Mouse (Mus musculus): Measurements from ENCODE around the gene Gsx1. TPM values are rescaled to one million over a fixed set of nuclear protein-coding genes. Genes with fewer than 3 reads are reported as not detected.

Gsx1 gene
- 0.42 TPM for polyA plus RNA-seq (2015; fragmentation: Illumina TruSeq; extraction: RNeasy Lipid Tissue Mini Kit (QIAGEN cat#74804); ENCODE audit: low read depth, low replicate concordance)

GRCm38 (mm10) chr5:147188571-147188975, at the start of gene Gsx1:
Gene Gsx1, plus strand, starts transcription at chr5:147188696.

Other genes starting within 250 kb of the Gsx1 start
- gene Gtf3a, start 240.0 kb upstream of the Gsx1 start, polyA plus RNA-seq (2015; fragmentation: Illumina TruSeq; extraction: RNeasy Lipid Tissue Mini Kit (QIAGEN cat#74804); ENCODE audit: low read depth, low replicate concordance) = 49.1 TPM
- gene Mtif3, start 224.9 kb upstream of the Gsx1 start, polyA plus RNA-seq (2015; fragmentation: Illumina TruSeq; extraction: RNeasy Lipid Tissue Mini Kit (QIAGEN cat#74804); ENCODE audit: low read depth, low replicate concordance) = 27.1 TPM
- gene Lnx2, start 112.1 kb upstream of the Gsx1 start, polyA plus RNA-seq (2015; fragmentation: Illumina TruSeq; extraction: RNeasy Lipid Tissue Mini Kit (QIAGEN cat#74804); ENCODE audit: low read depth, low replicate concordance) = 2.9 TPM
- 118 TPM for gene Polr1d, start 111.6 kb upstream of the Gsx1 start, polyA plus RNA-seq (2015; fragmentation: Illumina TruSeq; extraction: RNeasy Lipid Tissue Mini Kit (QIAGEN cat#74804); ENCODE audit: low read depth, low replicate concordance)
- not detected for gene Pdx1, start 81.3 kb downstream of the Gsx1 start, polyA plus RNA-seq (2015; fragmentation: Illumina TruSeq; extraction: RNeasy Lipid Tissue Mini Kit (QIAGEN cat#74804); ENCODE audit: low read depth, low replicate concordance)
- gene Cdx2, start 118.6 kb downstream of the Gsx1 start, polyA plus RNA-seq (2015; fragmentation: Illumina TruSeq; extraction: RNeasy Lipid Tissue Mini Kit (QIAGEN cat#74804); ENCODE audit: low read depth, low replicate concordance) = not detected
- not detected for gene Urad, start 133.7 kb downstream of the Gsx1 start, polyA plus RNA-seq (2015; fragmentation: Illumina TruSeq; extraction: RNeasy Lipid Tissue Mini Kit (QIAGEN cat#74804); ENCODE audit: low read depth, low replicate concordance)
- 6.1 TPM for gene Flt3, start 211.8 kb downstream of the Gsx1 start, polyA plus RNA-seq (2015; fragmentation: Illumina TruSeq; extraction: RNeasy Lipid Tissue Mini Kit (QIAGEN cat#74804); ENCODE audit: low read depth, low replicate concordance)
- gene Pan3, start 241.5 kb downstream of the Gsx1 start, polyA plus RNA-seq (2015; fragmentation: Illumina TruSeq; extraction: RNeasy Lipid Tissue Mini Kit (QIAGEN cat#74804); ENCODE audit: low read depth, low replicate concordance) = 18.7 TPM

Data from brain, adult 10 weeks (tissue).